Mouse (Mus musculus) ZHBTc4 (cell line): ENCODE results near the gene Apol10a.
"Not testable (repeated sequence)": the region's sequence is repeated elsewhere in the genome, so short reads cannot be mapped to it uniquely, and the experiment has no call there.

Experiments used
- DNase-seq: peaks from one replicate; pipeline ENCODE4 v3.0.0-alpha.2; 2011; ENCODE audit warnings: low read depth, low spot score

The Apol10a gene

GRCm38 (mm10) chr15:77476693-77477092, at the start of gene Apol10a:
Gene Apol10a (plus strand): TSS chr15:77477047.
- not testable (repeated sequence) for DNase-seq

- DNase-seq = not testable (repeated sequence)
Measured at GRCm38 (mm10) chr15:77428690-77429448, 48.0 kb upstream of the Apol10a start.

GRCm38 (mm10) chr15:77444746-77445145, 32.1 kb upstream of the Apol10a start:
- DNase-seq = not testable (repeated sequence)

- DNase-seq = not testable (repeated sequence)
Measured at GRCm38 (mm10) chr15:77445668-77446067, 31.2 kb upstream of the Apol10a start.

GRCm38 (mm10) chr15:77447392-77447791, 29.5 kb upstream of the Apol10a start, which contains the start of gene Apol7b:
Gene Apol7b (minus strand): TSS chr15:77447492.
- DNase-seq = not testable (repeated sequence)

- peak; percentile 58 for DNase-seq
Measured at GRCm38 (mm10) chr15:77449927-77450326, 26.9 kb upstream of the Apol10a start.

- not testable (repeated sequence) for DNase-seq
Measured at GRCm38 (mm10) chr15:77474699-77475390, 2.0 kb upstream of the Apol10a start.

- DNase-seq = no peak
Measured at GRCm38 (mm10) chr15:77482140-77482794, 5.4 kb downstream of the Apol10a start.

- DNase-seq = not testable (repeated sequence)
Measured at GRCm38 (mm10) chr15:77493181-77493580, 16.3 kb downstream of the Apol10a start.

- DNase-seq = not testable (repeated sequence)
Measured at GRCm38 (mm10) chr15:77494694-77495093, 17.8 kb downstream of the Apol10a start.

- not testable (repeated sequence) for DNase-seq
Measured at GRCm38 (mm10) chr15:77507966-77508365, 31.1 kb downstream of the Apol10a start, which contains the start of gene Apol11a. Gene Apol11a (plus strand): TSS chr15:77508271.

GRCm38 (mm10) chr15:77520596-77520995, 43.7 kb downstream of the Apol10a start:
- not testable (repeated sequence) for DNase-seq

- DNase-seq = peak; percentile 65
Measured at GRCm38 (mm10) chr15:77523186-77523843, 46.5 kb downstream of the Apol10a start.

- no peak for DNase-seq
Measured at GRCm38 (mm10) chr15:77533216-77533615, 56.4 kb downstream of the Apol10a start, which contains the start of gene Apol7c. Gene Apol7c (minus strand): TSS chr15:77533316.

- not testable (repeated sequence) for DNase-seq
Measured at GRCm38 (mm10) chr15:77539221-77539620, 62.4 kb downstream of the Apol10a start.
